Mouse (Mus musculus) granulocyte monocyte progenitor cell, adult 5-6 weeks (primary cell): ENCODE results near the gene Cdh16. TPM values are rescaled to one million over a fixed set of nuclear protein-coding genes. Genes with fewer than 3 reads are reported as not detected.

Experiments used
- ATAC-seq: replicated peaks from 2 replicates; pipeline ENCODE4 v1.8.0; 2016; ENCODE audit warnings: mild to moderate bottlenecking, moderate TSS enrichment, inconsistent platforms; ENCODE audit not compliant: poor library complexity, severe bottlenecking
- total RNA-seq, 2 experiments: library from RNA; stranded (forward) in 1 of 2; stranded (reverse) in 1 of 2; fragments of 200-712, 200-1000 nt in 1 of 2; fragments of >200 nt in 1 of 2; fragmentation: Nextera tagmentation in 1 of 2; gene quantifications; 2 replicates each; pipeline ENCODE4 v1.2.3; 2014 to 2017

Cdh16 gene
- total RNA-seq, 2 experiments from 2014 or later, result not detected

GRCm38 (mm10) chr8:104620765-104621164, 3.4 kb downstream of the Cdh16 start:
- ATAC-seq, result no peak

- no peak for ATAC-seq
Measured at GRCm38 (mm10) chr8:104613119-104613518, 11.1 kb downstream of the Cdh16 start.

GRCm38 (mm10) chr8:104611613-104612012, 12.6 kb downstream of the Cdh16 start:
- no peak for ATAC-seq

DNA sequence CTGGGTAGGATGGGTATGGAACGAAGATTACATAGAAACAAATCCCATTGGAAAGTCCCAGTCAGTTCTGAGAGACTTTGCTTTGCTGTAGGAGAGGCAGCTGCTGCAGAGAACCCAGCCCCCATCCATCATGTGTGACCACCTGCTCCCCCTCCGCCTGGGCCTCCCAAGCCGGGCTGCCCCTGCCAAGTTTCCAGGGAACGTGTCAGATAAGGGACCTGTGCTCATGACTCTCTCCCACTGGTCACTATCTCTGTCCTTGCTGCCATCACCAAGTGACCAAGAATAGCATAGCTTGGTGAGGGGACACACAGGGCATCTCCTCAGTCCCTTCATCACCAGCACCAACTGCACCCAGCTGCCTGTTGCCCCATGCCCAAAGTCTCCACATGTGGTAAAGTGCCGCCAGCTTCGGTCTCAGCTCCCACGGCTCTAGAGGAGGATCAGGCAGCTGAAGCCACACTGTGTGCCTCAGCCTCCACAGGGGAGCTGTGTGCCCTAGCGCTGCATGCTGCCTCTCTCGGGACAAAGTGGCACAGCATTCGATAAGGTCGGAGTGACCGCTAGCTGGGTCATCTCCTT, 13.9 kb downstream of the Cdh16 start:
- no peak for ATAC-seq

DNA sequence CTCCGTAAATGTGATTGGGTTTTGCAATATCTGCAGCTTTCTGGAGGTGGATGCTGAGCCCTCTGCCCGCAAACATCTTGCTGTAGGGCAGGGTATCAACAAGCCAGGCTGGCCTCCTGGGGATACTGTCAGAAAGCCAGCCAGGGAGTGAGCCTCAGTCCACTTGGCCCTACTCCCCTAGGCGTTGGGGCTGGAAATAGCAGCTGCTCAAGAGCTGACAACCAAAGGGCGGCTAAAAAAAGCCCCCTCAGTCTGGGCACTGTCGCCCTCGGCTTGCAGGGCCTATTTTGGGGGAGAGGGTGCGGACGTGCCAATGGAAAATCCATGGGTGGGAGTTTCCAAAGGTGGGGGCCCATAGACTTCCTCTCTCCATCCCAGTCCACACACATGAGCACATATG, 15.0 kb downstream of the Cdh16 start:
- no peak for ATAC-seq

- no peak for ATAC-seq
Measured at GRCm38 (mm10) chr8:104607944-104608343, 16.3 kb downstream of the Cdh16 start.

- ATAC-seq, result no peak
Measured at GRCm38 (mm10) chr8:104606329-104606728, 17.9 kb downstream of the Cdh16 start.

GRCm38 (mm10) chr8:104603245-104603593, 21.0 kb downstream of the Cdh16 start:
- no peak for ATAC-seq

DNA sequence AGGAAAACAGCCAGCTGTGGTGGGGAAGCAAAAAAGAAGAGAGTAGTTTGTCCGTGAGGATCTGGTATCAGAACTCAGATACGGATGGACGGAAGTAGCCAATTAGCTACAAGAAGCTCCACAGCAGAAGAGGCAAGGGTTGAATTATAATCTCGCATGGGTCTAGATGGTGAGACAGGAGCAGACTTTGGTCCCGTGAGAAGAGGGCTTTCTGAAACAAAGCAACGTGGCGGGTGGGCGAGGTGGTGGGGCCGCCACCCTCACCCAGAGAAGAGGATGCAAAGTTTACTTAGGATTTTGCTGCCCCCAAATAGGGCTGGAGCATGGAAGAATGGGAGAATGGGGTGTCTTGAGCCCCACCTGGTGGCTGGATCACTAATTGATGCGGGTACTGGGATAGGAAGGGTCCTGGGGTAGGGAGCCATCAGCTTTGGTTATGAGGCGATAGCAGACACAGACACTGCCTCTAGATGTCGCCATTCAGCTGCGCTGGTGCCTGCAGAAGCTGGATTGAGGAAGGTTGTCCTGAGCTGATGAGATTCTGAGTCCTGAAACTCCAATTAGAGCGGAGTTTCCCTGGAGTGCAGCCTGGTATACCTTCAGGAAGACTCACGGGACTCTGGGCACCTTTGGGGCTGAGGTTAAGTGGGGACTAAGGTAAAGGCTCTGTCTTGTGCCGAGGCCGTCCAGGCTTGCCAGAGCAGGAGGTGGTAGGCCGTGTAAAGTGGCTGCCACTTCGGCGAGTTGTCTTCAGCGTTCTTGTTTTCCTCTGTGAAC, 21.5 kb downstream of the Cdh16 start:
- ATAC-seq, result peak; percentile 99

DNA sequence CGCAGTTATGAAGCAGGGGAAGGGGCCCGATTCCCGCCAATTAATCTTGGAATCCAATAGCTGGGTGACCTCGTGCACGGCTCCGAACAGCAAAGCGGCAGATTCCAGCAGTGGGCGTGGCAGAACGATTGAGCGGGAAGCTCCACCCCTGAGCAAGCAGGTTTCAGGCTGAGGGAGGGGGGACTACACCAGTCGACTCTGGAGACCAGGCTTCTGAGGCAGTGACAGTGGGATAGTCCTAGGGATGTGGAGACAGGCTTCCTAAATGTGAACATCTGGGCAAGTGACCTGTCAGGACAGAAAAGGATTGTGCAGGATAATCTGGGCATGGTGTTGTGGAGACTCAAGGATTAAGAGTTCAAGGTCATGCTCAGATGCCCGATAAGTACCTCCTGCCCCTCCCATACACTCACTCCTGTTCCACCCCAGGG, 22.2 kb downstream of the Cdh16 start:
- ATAC-seq, result peak; percentile 18

DNA sequence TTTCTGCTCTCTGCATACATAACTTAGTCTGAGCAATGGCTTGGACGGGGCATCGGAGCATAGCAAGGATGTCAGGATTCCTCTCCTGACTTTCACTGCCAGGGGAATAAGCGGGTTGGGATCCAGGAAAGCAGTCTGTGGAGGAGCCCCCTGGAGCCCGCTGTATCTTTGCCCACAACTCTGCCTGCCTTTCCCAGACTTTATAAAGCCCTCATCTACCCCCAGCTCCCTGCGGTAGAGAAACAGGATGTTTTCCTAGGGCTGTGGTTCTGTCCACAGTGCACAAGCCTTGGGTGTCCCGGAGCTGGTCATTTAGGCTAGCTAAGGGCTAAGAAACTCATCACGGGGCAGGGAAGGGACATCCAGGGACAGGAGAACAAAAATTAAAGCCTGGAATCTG, 22.8 kb downstream of the Cdh16 start:
- ATAC-seq, result no peak

- ATAC-seq, result no peak
Measured at GRCm38 (mm10) chr8:104598496-104598895, 25.7 kb downstream of the Cdh16 start.

DNA sequence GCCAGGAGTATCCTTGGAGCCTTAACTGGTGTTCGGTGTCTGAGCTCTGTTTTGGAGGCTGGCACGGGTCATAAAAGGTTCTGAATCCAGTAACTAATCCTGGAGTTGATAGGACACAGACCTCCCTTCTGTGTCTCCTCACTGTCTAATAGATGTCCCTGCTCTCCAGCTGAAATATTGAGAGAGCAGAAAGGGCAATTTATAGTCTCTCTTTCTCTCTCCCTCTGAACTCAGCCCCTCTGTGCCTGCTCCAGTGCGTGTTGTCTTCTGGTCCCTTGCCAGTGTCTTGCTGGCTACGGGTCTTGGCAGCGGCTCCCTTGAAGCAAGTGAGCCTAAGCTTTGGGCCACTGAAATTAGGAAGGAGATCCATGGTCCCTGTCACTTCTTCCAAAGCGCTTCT, 26.5 kb downstream of the Cdh16 start:
- ATAC-seq, result no peak

GRCm38 (mm10) chr8:104595773-104596536, 28.2 kb downstream of the Cdh16 start:
- ATAC-seq, result peak; percentile 68

DNA sequence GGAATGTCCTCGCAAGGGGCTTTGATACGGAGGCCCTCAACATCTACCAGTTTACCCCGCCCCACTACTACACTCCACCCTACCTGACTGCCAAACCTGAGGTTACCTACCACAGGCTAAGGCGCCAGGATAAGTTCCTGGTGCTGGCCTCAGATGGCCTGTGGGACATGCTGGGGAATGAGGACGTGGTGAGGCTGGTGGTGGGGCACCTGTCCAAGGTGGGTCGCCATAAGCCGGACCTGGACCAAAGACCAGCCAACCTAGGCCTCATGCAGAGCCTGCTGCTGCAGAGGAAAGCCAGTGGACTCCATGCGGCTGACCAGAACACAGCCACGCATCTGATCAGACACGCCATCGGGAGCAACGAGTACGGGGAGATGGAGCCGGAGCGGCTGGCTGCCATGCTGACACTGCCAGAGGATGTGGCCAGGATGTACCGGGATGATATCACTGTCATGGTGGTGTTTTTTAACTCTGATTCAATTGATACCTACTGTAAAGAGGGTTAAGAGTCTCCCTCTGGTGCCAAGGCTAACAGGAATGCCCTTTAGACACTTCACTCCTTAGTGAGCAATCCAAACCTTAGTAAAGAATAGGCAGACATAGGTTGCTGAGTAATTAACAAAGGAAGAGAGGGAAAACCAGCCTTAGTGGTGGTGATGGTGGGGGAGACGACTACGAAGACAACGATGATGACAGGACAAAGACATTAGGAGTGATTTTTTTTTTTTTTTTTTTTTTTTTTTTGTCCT, 29.4 kb downstream of the Cdh16 start:
- ATAC-seq, result no peak

DNA sequence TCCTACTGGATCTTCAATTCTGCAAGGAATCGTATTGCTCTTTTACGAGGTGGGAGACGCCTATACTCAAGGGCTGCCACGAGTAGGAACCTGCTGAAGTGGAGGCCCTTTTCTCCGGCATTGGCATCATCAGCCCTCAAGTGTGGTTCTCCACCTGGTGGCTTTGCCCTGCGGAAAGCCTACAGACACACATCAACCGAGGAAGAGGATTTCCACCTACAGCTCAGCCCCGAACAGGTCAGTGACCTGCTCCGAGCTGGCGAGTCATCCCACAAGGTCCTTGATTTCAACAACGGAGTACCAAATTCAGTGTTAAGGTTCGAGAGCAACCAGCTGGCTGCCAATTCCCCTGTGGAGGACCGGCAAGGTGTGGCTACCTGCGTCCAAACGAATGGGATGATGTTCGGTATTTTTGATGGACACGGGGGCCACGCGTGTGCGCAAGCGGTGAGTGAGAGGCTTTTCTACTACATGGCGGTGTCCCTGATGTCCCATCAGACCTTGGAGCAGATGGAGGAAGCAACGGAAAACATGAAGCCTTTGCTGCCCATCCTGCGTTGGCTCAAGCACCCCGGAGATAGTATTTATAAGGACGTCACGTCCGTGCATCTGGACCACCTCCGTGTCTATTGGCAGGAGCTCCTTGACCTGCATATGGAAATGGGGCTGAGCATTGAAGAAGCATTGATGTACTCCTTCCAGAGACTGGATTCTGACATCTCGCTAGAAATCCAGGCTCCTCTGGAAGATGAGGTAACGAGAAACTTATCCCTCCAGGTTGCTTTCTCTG, 30.5 kb downstream of the Cdh16 start:
- ATAC-seq, result no peak

DNA sequence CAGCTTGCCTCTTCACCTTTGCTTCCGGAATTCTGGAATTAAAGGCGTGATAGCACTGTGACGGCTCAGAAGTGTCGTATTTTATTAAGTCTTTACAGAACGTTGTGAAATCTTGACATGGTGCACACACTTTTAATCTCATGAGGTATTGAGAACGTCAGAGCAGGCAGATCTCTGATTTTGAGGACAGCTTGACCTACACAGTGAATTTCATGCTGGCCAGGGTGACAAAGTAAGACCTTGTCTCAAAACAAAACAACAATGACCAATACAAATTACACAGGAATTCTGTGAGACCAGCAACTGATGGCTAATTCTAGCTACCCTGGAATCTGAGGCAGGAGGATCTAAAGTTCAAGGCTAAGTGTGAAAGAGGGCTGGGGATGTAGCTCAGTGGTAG, 31.6 kb downstream of the Cdh16 start:
- ATAC-seq, result no peak

DNA sequence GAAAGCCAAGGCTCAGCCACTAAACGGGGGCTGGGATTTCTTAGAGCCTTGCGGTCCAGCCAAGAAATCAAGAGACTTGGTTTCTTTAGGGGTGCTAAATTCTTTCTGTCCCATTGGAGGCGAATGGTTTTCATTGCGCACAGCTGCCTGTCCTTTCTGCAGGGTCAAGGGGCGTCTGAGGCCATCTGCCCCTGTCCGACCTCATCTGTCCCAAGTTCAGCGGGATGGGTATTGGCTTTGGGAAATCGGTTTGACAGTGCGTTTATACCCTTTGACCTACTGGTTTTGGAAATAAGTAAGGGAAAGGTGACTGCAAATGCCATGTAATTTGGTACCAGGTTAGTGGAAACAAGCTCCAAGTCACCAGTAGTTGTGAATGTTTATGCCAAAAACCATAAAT, 32.3 kb downstream of the Cdh16 start:
- ATAC-seq, result no peak

DNA sequence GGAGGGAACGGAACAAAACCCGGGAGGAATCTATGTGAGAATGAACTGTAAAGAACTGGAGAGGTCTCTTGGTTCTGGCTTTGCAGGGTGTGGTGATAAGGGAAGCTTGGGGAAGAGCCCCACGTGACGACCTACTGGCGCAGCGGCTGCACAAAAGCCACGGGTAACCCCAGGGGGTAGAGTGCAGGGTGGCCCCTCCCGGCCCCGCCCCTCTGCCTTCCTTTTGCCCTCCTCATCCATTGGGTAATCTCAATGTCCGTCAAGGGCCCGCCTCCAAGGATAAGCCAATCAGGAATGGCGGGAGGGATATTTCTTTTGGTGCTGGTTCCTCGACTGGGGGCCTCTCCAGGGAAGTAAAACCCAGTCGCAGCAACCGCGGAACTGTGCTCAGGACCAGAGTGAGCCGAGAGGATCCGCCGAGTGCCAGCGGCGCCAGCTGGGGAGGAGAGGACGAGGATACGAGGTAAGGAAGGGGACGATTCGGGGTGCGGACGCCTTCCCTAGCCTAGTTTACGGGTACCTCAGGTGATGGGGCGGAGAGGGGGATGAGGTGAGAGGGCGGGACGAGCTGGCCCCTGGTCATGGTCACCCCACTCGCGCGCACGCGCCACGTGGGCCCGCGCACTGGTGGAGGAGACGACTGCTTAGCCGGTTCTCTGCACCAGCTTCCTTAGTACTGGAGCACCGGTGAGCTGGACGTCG, 32.9 kb downstream of the Cdh16 start, which contains the start of gene Pdp2:
TSS of gene Pdp2 (plus strand) at position 319 of the 702 bp plus-strand sequence.
- peak; percentile 90 for ATAC-seq
